Mouse (Mus musculus): ENCODE data around the gene Surf1. TPM values are rescaled to one million over a fixed set of nuclear protein-coding genes. Genes with fewer than 3 reads are reported as not detected.

Gene Surf1
- polyA plus RNA-seq, 1 experiment, result 153 TPM

- H3K27ac ChIP-seq (ENCODE audit: insufficient read depth, low read length), result peak within 1 kb of the TSS; percentile 42
- DNase-seq, result peak; percentile 99 to 100
- H3K4me3 ChIP-seq (replicated peaks; ENCODE audit: insufficient read depth, low read depth, low read length), result peak within 1 kb of the TSS; percentile 95
- peaks cover 6% of the 10 kb centered on the region for H3K4me1 ChIP-seq (ENCODE audit: control insufficient read depth, insufficient read depth, low read length)
- under 1% methylated on average over 73 of the region's 74 CpGs for WGBS
- TF ChIP-seq POLR2A (IDR thresholded peaks at IDR 0.05; ENCODE audit: borderline replicate concordance, insufficient read depth, low read length) (peak; percentile 89), CTCF (IDR thresholded peaks at IDR 0.05; ENCODE audit: borderline replicate concordance, insufficient read depth, low read depth, low read length) (no peak)
- H3K27me3 ChIP-seq (ENCODE audit: control insufficient read depth, insufficient read depth, low read length), result no peaks in the 10 kb centered on the region
These were observed 6.0 kb downstream of the Surf1 start, which contains the start of the genes Med22 and Rpl7a for GRCm38 (mm10) chr2:26910124-26910993. Gene Med22 (minus strand): TSS chr2:26910677. Gene Rpl7a (plus strand): TSS chr2:26910764.

GRCm38 (mm10) chr2:26909387-26909784, 6.9 kb downstream of the Surf1 start:
- no peak overlapping the region for H3K27ac ChIP-seq (ENCODE audit: insufficient read depth, low read length)
- DNase-seq, result no peak
- TF ChIP-seq POLR2A (IDR thresholded peaks at IDR 0.05; ENCODE audit: borderline replicate concordance, insufficient read depth, low read length) (no peak), CTCF (IDR thresholded peaks at IDR 0.05; ENCODE audit: borderline replicate concordance, insufficient read depth, low read depth, low read length) (no peak)
- peak overlapping the region; percentile 30 for H3K4me3 ChIP-seq (replicated peaks; ENCODE audit: insufficient read depth, low read depth, low read length)
- H3K27me3 ChIP-seq (ENCODE audit: control insufficient read depth, insufficient read depth, low read length), result no peaks in the 10 kb centered on the region
- H3K4me1 ChIP-seq (ENCODE audit: control insufficient read depth, insufficient read depth, low read length), result peaks cover 6% of the 10 kb centered on the region

GRCm38 (mm10) chr2:26908710-26909386, 7.5 kb downstream of the Surf1 start:
- WGBS, result 80% methylated on average over 18 of the region's 18 CpGs

GRCm38 (mm10) chr2:26907109-26907508, 9.2 kb downstream of the Surf1 start:
- TF ChIP-seq POLR2A (IDR thresholded peaks at IDR 0.05; ENCODE audit: borderline replicate concordance, insufficient read depth, low read length) (no peak), CTCF (IDR thresholded peaks at IDR 0.05; ENCODE audit: borderline replicate concordance, insufficient read depth, low read depth, low read length) (peak; percentile 62)
- no peak overlapping the region for H3K27ac ChIP-seq (ENCODE audit: insufficient read depth, low read length)
- no peaks in the 10 kb centered on the region for H3K27me3 ChIP-seq (ENCODE audit: control insufficient read depth, insufficient read depth, low read length)
- H3K4me1 ChIP-seq (ENCODE audit: control insufficient read depth, insufficient read depth, low read length), result peaks cover 13% of the 10 kb centered on the region
- WGBS, result 25% methylated on average over 4 of the region's 4 CpGs
- H3K4me3 ChIP-seq (replicated peaks; ENCODE audit: insufficient read depth, low read depth, low read length), result no peak overlapping the region
- DNase-seq, result no peak

More at GRCm38 (mm10) chr2:26908710-26909386, 7.5 kb downstream of the Surf1 start:
- H3K27ac ChIP-seq (ENCODE audit: insufficient read depth, low read length), result no peak overlapping the region
- no peak for DNase-seq
- TF ChIP-seq CTCF (IDR thresholded peaks at IDR 0.05; ENCODE audit: borderline replicate concordance, insufficient read depth, low read depth, low read length) (no peak), POLR2A (IDR thresholded peaks at IDR 0.05; ENCODE audit: borderline replicate concordance, insufficient read depth, low read length) (no peak)
- H3K4me1 ChIP-seq (ENCODE audit: control insufficient read depth, insufficient read depth, low read length), result peaks cover 8% of the 10 kb centered on the region
- no peaks in the 10 kb centered on the region for H3K27me3 ChIP-seq (ENCODE audit: control insufficient read depth, insufficient read depth, low read length)
- H3K4me3 ChIP-seq (replicated peaks; ENCODE audit: insufficient read depth, low read depth, low read length), result no peak overlapping the region

- 90% methylated on average over 3 of the region's 3 CpGs for WGBS
- H3K4me1 ChIP-seq (ENCODE audit: control insufficient read depth, insufficient read depth, low read length), result peaks cover 13% of the 10 kb centered on the region
- H3K27me3 ChIP-seq (ENCODE audit: control insufficient read depth, insufficient read depth, low read length), result no peaks in the 10 kb centered on the region
- H3K4me3 ChIP-seq (replicated peaks; ENCODE audit: insufficient read depth, low read depth, low read length), result no peak overlapping the region
- TF ChIP-seq POLR2A (IDR thresholded peaks at IDR 0.05; ENCODE audit: borderline replicate concordance, insufficient read depth, low read length) (no peak), CTCF (IDR thresholded peaks at IDR 0.05; ENCODE audit: borderline replicate concordance, insufficient read depth, low read depth, low read length) (no peak)
- DNase-seq, result no peak
- no peak overlapping the region for H3K27ac ChIP-seq (ENCODE audit: insufficient read depth, low read length)
These were observed 9.9 kb downstream of the Surf1 start for GRCm38 (mm10) chr2:26906431-26906830.

GRCm38 (mm10) chr2:26905936-26906335, 10.4 kb downstream of the Surf1 start:
- no peak for DNase-seq
- no peak overlapping the region for H3K27ac ChIP-seq (ENCODE audit: insufficient read depth, low read length)
- H3K27me3 ChIP-seq (ENCODE audit: control insufficient read depth, insufficient read depth, low read length), result no peaks in the 10 kb centered on the region
- no peak for TF ChIP-seq POLR2A (IDR thresholded peaks at IDR 0.05; ENCODE audit: borderline replicate concordance, insufficient read depth, low read length)
- TF ChIP-seq CTCF (IDR thresholded peaks at IDR 0.05; ENCODE audit: borderline replicate concordance, insufficient read depth, low read depth, low read length), result no peak
- H3K4me3 ChIP-seq (replicated peaks; ENCODE audit: insufficient read depth, low read depth, low read length), result no peak overlapping the region
- 95% methylated on average over 2 of the region's 2 CpGs for WGBS
- H3K4me1 ChIP-seq (ENCODE audit: control insufficient read depth, insufficient read depth, low read length), result peaks cover 13% of the 10 kb centered on the region

- WGBS, result 6% methylated on average over 7 of the region's 7 CpGs
- DNase-seq, result no peak
- Histone ChIP-seq H3K27me3 (ENCODE audit: control insufficient read depth, insufficient read depth, low read length) (no peaks in the 10 kb centered on the region), H3K27ac (ENCODE audit: insufficient read depth, low read length) (peak overlapping the region; percentile 72), H3K4me3 (replicated peaks; ENCODE audit: insufficient read depth, low read depth, low read length) (peak overlapping the region; percentile 99), H3K4me1 (ENCODE audit: control insufficient read depth, insufficient read depth, low read length) (peaks cover 7% of the 10 kb centered on the region)
- TF ChIP-seq POLR2A (IDR thresholded peaks at IDR 0.05; ENCODE audit: borderline replicate concordance, insufficient read depth, low read length) (no peak), CTCF (IDR thresholded peaks at IDR 0.05; ENCODE audit: borderline replicate concordance, insufficient read depth, low read depth, low read length) (no peak)
These were observed 13.0 kb downstream of the Surf1 start for GRCm38 (mm10) chr2:26903311-26903710.
